ENCODE assay signal across 7 mouse cellular contexts in the genomic region with DNA sequence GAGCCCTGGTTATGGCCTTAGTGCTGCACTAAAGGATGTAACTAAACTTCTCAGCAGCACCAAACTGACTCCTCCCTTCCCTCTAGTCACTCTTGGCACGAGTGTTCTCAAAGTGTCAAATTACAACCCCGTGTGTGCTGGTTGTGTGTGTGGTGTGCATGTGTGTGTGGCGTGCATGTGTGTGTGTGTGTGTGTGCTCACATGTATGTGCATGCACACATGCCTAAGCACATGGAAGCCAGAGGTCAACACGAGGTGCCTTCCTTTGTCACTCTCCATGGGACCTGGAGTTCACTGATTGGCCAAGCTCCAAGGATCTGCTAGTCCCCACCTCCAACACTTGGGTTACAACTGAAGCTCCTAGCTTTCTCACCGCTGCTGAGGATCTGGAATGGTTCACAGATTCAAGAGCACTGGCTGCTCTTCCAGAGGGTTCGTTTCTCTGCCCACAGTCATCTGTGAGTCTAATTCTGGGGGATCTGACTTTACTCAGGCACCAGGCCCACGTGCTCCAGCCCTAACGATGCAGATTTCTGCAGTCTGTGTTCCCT.
DNase-seq lines count a peak whose midpoint lies in the region; ATAC-seq and TF ChIP-seq lines count a peak whose summit lies in the region.

No protein-coding gene starts in this region.

- peaks cover 3% of the 10 kb centered on the region; the same call in 1 of the 2 replicates for H3K27me3 ChIP-seq in heart, embryonic 10.5 days (ENCODE audit: insufficient read depth, poor library complexity, severe bottlenecking)
- H3K27me3 ChIP-seq in limb, embryonic 12.5 days, result no peaks in the 10 kb centered on the region
- H3K27me3 ChIP-seq in thymus, adult 2 months (ENCODE audit: control insufficient read depth, insufficient read depth, low read length), result no peaks in the 10 kb centered on the region

- no peak for TF ChIP-seq POLR2A in thymus, adult 2 months (IDR thresholded peaks at IDR 0.05; ENCODE audit: control insufficient read depth, extremely low read depth, insufficient read depth, low read length, poor library complexity)

- H3K27ac ChIP-seq in heart, embryonic 10.5 days, result peak overlapping the region; percentile 73
- H3K27ac ChIP-seq in limb, embryonic 12.5 days, result peak overlapping the region; percentile 63
- no peak overlapping the region for H3K27ac ChIP-seq in thymus, adult 2 months (ENCODE audit: control insufficient read depth, insufficient read depth, low read length)

- no peak overlapping the region for H3K4me3 ChIP-seq in heart, embryonic 10.5 days
- H3K4me3 ChIP-seq in limb, embryonic 12.5 days (replicated peaks), result no peak overlapping the region
- H3K4me3 ChIP-seq in thymus, adult 2 months (ENCODE audit: control insufficient read depth, insufficient read depth, low read length), result no peak overlapping the region

- peak; percentile 58 for ATAC-seq in limb, embryonic 12.5 days (ENCODE audit: insufficient number of reproducible peaks, insufficient read depth, low FRiP score, low TSS enrichment, low read depth)

- H3K4me1 ChIP-seq in heart, embryonic 10.5 days, result peaks cover 47% of the 10 kb centered on the region
- peaks cover 40% of the 10 kb centered on the region for H3K4me1 ChIP-seq in limb, embryonic 12.5 days (replicated peaks)
- no peaks in the 10 kb centered on the region for H3K4me1 ChIP-seq in thymus, adult 2 months (replicated peaks; ENCODE audit: control insufficient read depth, insufficient read depth, low read length)

- WGBS in heart, embryonic 10.5 days, result 23% methylated on average over 8 of the region's 8 CpGs
- WGBS in limb, embryonic 12.5 days, result 18% methylated on average over 8 of the region's 8 CpGs
- 55% methylated on average over 8 of the region's 8 CpGs for WGBS in thymus, adult 2 months

- intact Hi-C loops in left cerebral cortex, postnatal 4 days (cut with DNase I), result loop anchor here (10.0 kb wide), 1 partner anchor 87 kb away; a partner anchor contains a TSS

- no peak overlapping the region for H3K4me2 ChIP-seq in limb, embryonic 12.5 days

- H3K9me3 ChIP-seq in heart, embryonic 10.5 days, result no peaks in the 10 kb centered on the region
- no peaks in the 10 kb centered on the region for H3K9me3 ChIP-seq in limb, embryonic 12.5 days

- peak; percentile 52 for DNase-seq in left cerebral cortex, adult 11 months (ENCODE audit: low spot score)
- no peak for DNase-seq in left cerebral cortex, postnatal 4 days
- peak; percentile 74 for DNase-seq in embryo, embryonic 10 days (ENCODE audit: low spot score)
- DNase-seq in heart, embryonic 10.5 days (ENCODE audit: low spot score), result no peak
- no peak for DNase-seq in adrenal gland, postnatal 36 days
- no peak for DNase-seq in thymus, adult 2 months

- H3K36me3 ChIP-seq in heart, embryonic 10.5 days, result peaks cover 17% of the 10 kb centered on the region
- peaks cover 8% of the 10 kb centered on the region for H3K36me3 ChIP-seq in limb, embryonic 12.5 days
- no peaks in the 10 kb centered on the region for H3K36me3 ChIP-seq in thymus, adult 2 months (ENCODE audit: control insufficient read depth, insufficient read depth, low read length)

- H3K9ac ChIP-seq in limb, embryonic 12.5 days (replicated peaks), result no peak overlapping the region

- no peak for TF ChIP-seq CTCF in thymus, adult 2 months (IDR thresholded peaks at IDR 0.05; ENCODE audit: borderline replicate concordance, control insufficient read depth, extremely low read depth, insufficient read depth, low read length, poor library complexity)

Comparison
In these comparisons a context has a peak if more than half of its experiments do, and no peak if none do; other contexts are left out.
1. DNase-seq: peak in left cerebral cortex, adult 11 months (single experiment) and embryo, embryonic 10 days (single experiment); none in left cerebral cortex, postnatal 4 days (single experiment), heart, embryonic 10.5 days (single experiment), adrenal gland, postnatal 36 days (0 of 2) and thymus, adult 2 months (single experiment).